Mouse (Mus musculus) left cerebral cortex, adult 18-20 months (tissue): ENCODE measurements around the gene Gm4924. TPM values are rescaled to one million over a fixed set of nuclear protein-coding genes. Genes with fewer than 3 reads are reported as not detected.

Experiments used
- DNase-seq, 2 experiments: peaks; one replicate each; pipeline ENCODE4 v3.0.0; 2021 to 2022; ENCODE audit warnings: low spot score in 2 of 2, mixed read lengths in 1 of 2
- long read RNA-seq, 2 experiments: library from polyadenylated mRNA; stranded (forward); transcript quantifications; one replicate each; pipeline ENCODE4 v2.0.0; 2021
- total RNA-seq, 2 experiments: library from RNA; stranded (reverse); gene quantifications; 2 replicates each; pipeline ENCODE4 v1.2.3; 2021

The Gm4924 gene
- total RNA-seq: 10 to 100 TPM in 1 of 2 experiments, 1 to 10 TPM in 1; 9.2 to 10.9 TPM
- long read RNA-seq, experiment 1, partial matches to known transcripts: 0 of 5 reads
- long read RNA-seq, experiment 1, other reads (novel, unspliced or antisense): 3 of 5 reads
- long read RNA-seq, experiment 2, partial matches to known transcripts: 0 of 7 reads
- long read RNA-seq, experiment 2, other reads (novel, unspliced or antisense): 5 of 7 reads

DNA sequence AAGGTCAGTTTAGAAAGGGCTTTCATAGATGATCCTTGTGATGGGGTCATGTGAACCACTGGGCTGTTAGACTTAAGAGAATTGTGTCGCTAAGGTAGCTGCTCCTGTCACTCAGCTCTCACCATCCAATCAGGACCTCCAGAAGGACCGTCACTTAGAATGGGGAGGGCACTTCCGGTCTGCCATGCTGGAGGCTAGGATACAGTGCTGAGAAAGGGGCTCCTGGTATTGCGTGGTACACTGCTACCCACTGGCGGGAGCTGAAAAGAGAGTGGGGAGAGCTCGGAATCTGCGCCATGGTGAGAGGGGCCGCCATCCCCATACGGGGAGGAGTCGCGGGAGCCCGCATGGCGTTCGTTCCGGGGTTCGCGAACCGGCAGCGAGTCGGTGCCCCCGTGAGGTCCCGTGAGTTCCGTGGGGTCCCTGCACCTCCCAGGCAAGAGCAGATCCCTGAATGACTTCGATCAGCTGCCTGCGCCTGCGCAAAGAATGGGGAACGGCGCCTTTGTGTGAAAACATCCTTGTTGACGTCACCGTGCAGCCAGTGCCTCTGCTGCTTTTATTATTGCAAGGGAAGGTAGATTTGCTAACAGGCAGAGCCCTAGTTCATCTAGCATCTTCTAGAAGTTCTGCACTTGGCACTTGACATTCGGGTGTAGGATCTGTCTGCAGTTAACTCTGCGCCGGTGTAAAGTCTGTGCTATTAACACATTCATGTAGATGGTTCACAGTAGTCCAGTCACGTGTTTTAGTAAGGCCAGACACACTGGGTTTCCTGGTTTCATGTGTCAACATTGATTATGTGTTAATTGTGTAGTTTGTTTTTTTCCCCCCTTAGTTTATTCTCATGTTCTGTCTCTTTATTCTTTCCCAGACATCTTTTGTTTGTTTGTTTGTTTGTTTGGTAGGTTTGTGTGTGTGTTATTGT, at the start of gene Gm4924:
Gene Gm4924 (plus strand): TSS at position 173 of the 928 bp plus-strand sequence.
- DNase-seq: peak; percentile 82 to 85

DNA sequence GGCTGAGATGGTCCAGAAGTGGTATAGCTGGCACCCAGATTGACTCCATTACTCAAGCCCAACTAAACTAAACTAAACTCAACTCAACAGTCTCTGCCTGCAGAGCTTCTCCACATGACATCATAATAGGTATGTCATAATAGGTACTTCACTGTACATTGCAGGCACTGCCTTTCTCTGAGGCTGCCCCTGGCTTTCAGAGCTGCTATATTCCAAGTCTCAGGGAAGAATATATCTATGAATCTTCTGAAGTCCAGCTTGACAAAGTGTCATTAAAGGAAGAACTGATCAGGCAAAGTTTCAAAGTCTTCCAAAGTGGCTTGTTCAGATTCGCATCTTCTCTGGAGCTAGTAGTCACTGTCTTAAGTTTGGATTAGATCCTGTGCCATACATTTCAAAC, 37.6 kb upstream of the Gm4924 start, which contains the start of gene 4932415D10Rik:
Gene 4932415D10Rik (minus strand): TSS at position 101 of the 400 bp plus-strand sequence.
- DNase-seq: no peak

DNA sequence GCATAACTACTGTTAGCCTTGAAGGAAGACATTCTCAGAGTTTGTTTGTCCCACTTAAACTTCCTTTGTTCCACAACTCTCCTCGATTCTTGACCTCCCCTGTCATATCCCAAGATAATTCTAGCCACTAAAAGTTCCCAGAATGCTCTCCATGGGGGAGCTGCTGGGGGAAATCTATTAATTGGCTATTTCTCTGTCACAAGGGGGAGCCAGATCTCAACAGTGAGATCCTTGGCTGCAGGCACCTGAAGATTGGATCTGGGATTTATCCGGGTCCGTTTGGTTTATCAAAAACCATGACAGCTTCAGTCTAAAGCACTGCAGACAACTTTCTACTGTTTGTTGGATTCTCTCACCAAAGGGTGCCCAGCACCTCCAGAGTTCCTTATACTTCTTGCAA, 33.9 kb upstream of the Gm4924 start:
- peak in 1 of 2 experiments; percentile 6 for DNase-seq

DNA sequence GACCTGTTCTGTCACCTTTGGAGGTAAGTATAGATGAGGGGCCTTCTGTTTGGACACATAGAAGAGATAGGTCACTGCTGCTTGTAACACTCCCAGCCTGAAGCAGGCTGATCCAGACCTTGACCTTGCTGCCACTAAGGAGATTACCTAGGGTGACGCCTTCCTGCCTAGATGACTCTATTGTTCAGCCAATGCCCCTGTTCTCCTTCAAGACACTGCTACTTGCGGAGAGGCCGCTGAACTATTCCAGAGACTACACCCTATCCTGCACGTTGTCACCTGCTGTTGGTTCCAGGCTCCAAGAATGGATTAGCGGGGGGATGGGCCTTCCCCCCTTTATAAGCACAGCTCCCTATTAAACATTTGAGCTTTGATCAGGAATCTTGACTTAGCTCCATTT, 24.2 kb upstream of the Gm4924 start:
- no peak for DNase-seq

DNA sequence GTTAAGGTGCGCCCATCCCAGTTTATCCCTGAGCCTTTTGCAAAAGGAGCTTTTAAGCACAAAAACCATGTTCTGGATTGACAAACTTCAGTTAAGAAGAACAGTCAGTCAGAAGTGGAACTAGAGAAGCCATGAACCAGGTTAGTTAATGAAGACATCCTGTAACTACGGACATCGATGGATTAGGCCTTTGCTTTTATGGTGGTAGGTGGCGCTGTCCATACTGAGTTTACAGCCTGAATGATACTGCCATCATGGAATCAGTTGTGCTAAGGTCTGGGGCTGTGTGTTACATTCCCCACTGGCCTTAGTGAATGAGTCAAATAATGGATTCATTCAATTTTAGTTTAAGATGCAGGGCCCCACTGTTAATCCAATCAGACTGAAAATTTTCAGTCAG, 1.3 kb downstream of the Gm4924 start:
- DNase-seq: no peak

DNA sequence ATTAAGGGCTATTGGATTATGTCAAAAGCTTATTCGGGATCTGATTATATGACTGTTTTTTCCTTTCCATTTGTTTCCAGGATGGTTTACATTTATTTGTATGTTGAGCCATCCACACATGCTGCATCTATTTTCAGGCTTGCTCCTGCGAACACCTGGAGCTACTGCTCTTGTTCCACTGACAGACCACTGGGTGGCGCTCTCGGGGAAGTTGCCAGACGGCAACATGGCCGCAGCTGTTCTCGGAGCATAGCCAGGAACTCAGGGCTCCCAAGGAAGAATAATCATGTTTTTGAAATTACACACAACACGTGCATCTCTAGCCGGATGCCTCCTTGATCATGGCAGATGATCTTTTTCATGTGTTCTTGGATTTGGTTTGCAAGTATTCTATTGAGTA, 7.9 kb downstream of the Gm4924 start:
- no peak for DNase-seq

DNA sequence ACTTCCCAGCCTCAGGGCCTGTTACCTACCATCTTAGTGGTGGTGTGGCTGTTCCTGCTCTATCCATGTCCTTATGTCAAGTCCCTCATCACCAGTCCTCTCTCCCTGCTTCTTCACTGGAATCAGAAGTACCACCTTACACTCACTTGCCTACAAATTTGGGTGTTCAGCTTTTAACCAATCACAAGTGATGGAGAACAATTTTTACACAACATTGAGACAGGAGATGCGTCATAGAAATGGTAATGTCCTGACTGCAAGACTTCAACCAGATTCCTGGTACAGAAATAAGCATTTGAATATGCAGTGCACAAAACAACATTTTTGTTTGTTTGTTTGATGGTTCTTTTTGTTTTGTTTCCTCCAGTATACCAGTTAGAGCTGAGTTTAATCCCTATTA, 28.9 kb downstream of the Gm4924 start:
- no peak for DNase-seq

DNA sequence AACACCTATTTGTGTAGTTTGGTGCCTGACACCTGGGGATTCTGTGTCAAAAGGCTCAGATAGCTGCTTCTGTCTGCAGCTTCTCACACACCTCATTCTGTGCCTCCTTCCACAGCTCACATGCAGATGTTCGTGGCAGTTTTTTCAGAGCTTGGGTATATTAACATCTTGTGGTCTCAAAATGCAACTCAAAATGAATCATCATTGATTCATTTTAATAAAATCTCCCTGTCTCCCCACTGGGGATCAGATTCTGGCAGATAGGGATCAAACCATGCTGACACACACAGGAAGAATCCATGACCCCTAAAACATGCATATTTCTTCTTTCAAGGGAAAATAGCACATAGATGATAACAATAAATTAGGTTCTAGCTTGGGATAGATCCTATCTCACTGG, 55.5 kb downstream of the Gm4924 start:
- DNase-seq: no peak

DNA sequence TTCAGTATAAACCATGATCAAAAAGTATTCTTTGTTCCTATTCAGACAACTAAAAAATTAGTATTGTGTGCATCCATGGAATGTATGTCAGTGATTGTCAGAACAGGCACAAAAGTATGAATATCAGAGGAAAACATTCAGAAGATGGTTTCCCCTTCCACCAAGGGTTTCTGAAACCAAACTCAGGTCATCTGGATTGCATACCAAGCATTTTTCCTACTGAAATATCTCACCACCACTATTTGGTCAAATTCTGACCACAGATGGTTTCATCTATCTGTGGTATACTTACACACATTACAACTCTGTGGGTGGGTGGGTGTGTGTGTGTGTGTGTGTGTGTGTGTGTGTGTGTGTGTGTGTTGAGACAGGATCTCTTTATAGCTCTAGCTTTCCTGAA, 69.6 kb downstream of the Gm4924 start:
- no peak for DNase-seq

Other genes starting within 250 kb of the Gm4924 start
- 1 to 10 TPM; 7.6 TPM for gene AU041133, start 226.2 kb upstream of the Gm4924 start, total RNA-seq
- 10 to 100 TPM; 21.6 to 23.4 TPM for gene Zfp938, start 113.0 kb upstream of the Gm4924 start, total RNA-seq
- not detected for gene 4932415D10Rik, start 37.7 kb upstream of the Gm4924 start, total RNA-seq
- gene Gm1553, start 138.4 kb downstream of the Gm4924 start, total RNA-seq: not detected